Mouse (Mus musculus): ENCODE measurements around the gene Gm49393. TPM values are rescaled to one million over a fixed set of nuclear protein-coding genes. Genes with fewer than 3 reads are reported as not detected.

The Gm49393 gene
- total RNA-seq (2023), result not detected

GRCm38 (mm10) chr13:60935490-60935889 is at the start of gene Gm49393:
Gm49393 (minus strand) TSS chr13:60935590.

GRCm38 (mm10) chr13:60941884-60942283 is 6.5 kb upstream of the Gm49393 start, which contains the start of gene Tpbpa:
Tpbpa (minus strand) TSS chr13:60941984.

GRCm38 (mm10) chr13:60936500-60936901 is 1.1 kb upstream of the Gm49393 start, which contains the start of the genes Gm49391 and Ctla2a:
Gm49391 (minus strand) TSS chr13:60936571.
Ctla2a (minus strand) TSS chr13:60936625.

GRCm38 (mm10) chr13:60904780-60905179 is 30.6 kb downstream of the Gm49393 start, which contains the start of gene Tpbpb:
Tpbpb (minus strand) TSS chr13:60904880.

GRCm38 (mm10) chr13:60897328-60897727 is 38.1 kb downstream of the Gm49393 start, which contains the start of gene Ctla2b:
Ctla2b (minus strand) TSS chr13:60897447.

GRCm38 (mm10) chr13:60896794-60897193 is 38.6 kb downstream of the Gm49393 start, which contains the start of gene Gm49392:
Gm49392 (minus strand) TSS chr13:60896894.

GRCm38 (mm10) chr13:60864281-60864680 is 71.1 kb downstream of the Gm49393 start, which contains the start of gene 4930486L24Rik:
4930486L24Rik (minus strand) TSS chr13:60864475.

Other genes with a start within 250 kb of the Gm49393 start
- not detected for gene BC051665, start 149.2 kb downstream of the Gm49393 start, total RNA-seq (2023)
- not detected for gene Ctsll3, start 132.7 kb downstream of the Gm49393 start, total RNA-seq (2023)
- gene 4930486L24Rik, start 71.1 kb downstream of the Gm49393 start, total RNA-seq (2023), result 7.5 TPM
- 1.6 TPM for gene Gm49392, start 38.7 kb downstream of the Gm49393 start, total RNA-seq (2023)
- 10.8 TPM for gene Ctla2b, start 38.1 kb downstream of the Gm49393 start, total RNA-seq (2023)
- gene Tpbpb, start 30.7 kb downstream of the Gm49393 start, total RNA-seq (2023), result not detected
- gene Gm49391, start 981 bp upstream of the Gm49393 start, total RNA-seq (2023), result not detected
- gene Ctla2a, start 1.0 kb upstream of the Gm49393 start, total RNA-seq (2023), result 48.4 TPM
- not detected for gene Tpbpa, start 6.4 kb upstream of the Gm49393 start, total RNA-seq (2023)
- not detected for gene Ctsj, start 70.4 kb upstream of the Gm49393 start, total RNA-seq (2023)
- not detected for gene Ctsq, start 105.0 kb upstream of the Gm49393 start, total RNA-seq (2023)
- not detected for gene Ctsr, start 228.7 kb upstream of the Gm49393 start, total RNA-seq (2023)